Mouse (Mus musculus) thymus, postnatal 10 days (tissue): Measurements from ENCODE around the gene Ptprj.
"Not testable (repeated sequence)": the region's sequence is repeated elsewhere in the genome, so short reads cannot be mapped to it uniquely, and the experiment has no call there.

ENCODE experiments used
- DNase-seq, 2 experiments: peaks; one replicate each; pipeline ENCODE4 v3.0.0; 2021; ENCODE audit warnings: low spot score in 2 of 2

The Ptprj gene

GRCm38 (mm10) chr2:90577451-90578279 lies 2.8 kb downstream of the Ptprj start:
- DNase-seq = no peak

GRCm38 (mm10) chr2:90576936-90577335 lies 3.5 kb downstream of the Ptprj start:
- no peak for DNase-seq

- DNase-seq = no peak
Observed at GRCm38 (mm10) chr2:90576411-90576810, 4.0 kb downstream of the Ptprj start.

GRCm38 (mm10) chr2:90575713-90576112 lies 4.7 kb downstream of the Ptprj start:
- no peak for DNase-seq

GRCm38 (mm10) chr2:90575116-90575515 lies 5.3 kb downstream of the Ptprj start:
- DNase-seq = no peak

GRCm38 (mm10) chr2:90574536-90574935 lies 5.9 kb downstream of the Ptprj start:
- DNase-seq = no peak

GRCm38 (mm10) chr2:90573640-90574526 lies 6.6 kb downstream of the Ptprj start:
- DNase-seq = no peak

GRCm38 (mm10) chr2:90572126-90572525 lies 8.3 kb downstream of the Ptprj start:
- DNase-seq = no peak

GRCm38 (mm10) chr2:90571399-90571798 lies 9.0 kb downstream of the Ptprj start:
- not testable (repeated sequence) for DNase-seq

- DNase-seq = no peak
Observed at GRCm38 (mm10) chr2:90570871-90571270, 9.6 kb downstream of the Ptprj start.

- DNase-seq = peak; percentile 43 to 49
Observed at GRCm38 (mm10) chr2:90570216-90570615, 10.2 kb downstream of the Ptprj start.

- no peak for DNase-seq
Observed at GRCm38 (mm10) chr2:90568961-90569481, 11.4 kb downstream of the Ptprj start.

- no peak for DNase-seq
Observed at GRCm38 (mm10) chr2:90568091-90568490, 12.4 kb downstream of the Ptprj start.

- no peak for DNase-seq
Observed at GRCm38 (mm10) chr2:90566773-90567528, 13.5 kb downstream of the Ptprj start.

GRCm38 (mm10) chr2:90566046-90566445 lies 14.4 kb downstream of the Ptprj start:
- no peak for DNase-seq

GRCm38 (mm10) chr2:90565192-90565929 lies 15.1 kb downstream of the Ptprj start:
- no peak for DNase-seq

- DNase-seq = no peak
Observed at GRCm38 (mm10) chr2:90564552-90564951, 15.9 kb downstream of the Ptprj start.

GRCm38 (mm10) chr2:90563171-90563570 lies 17.3 kb downstream of the Ptprj start:
- no peak for DNase-seq

GRCm38 (mm10) chr2:90562126-90562670 lies 18.2 kb downstream of the Ptprj start:
- DNase-seq = no peak

GRCm38 (mm10) chr2:90560197-90560843 lies 20.1 kb downstream of the Ptprj start:
- no peak for DNase-seq
